Mouse (Mus musculus) left cerebral cortex, postnatal 4 days (tissue): ENCODE measurements at regions not wholly inside any gene's neighbourhood (a gene's known extent, or its start where the extent isn't known, plus 50 kb on each side); places are given as distances from the start of the nearest gene placed in this dataset.

Experiments
- DNase-seq: peaks from one replicate; pipeline ENCODE4 v3.0.0-alpha.2; 2022
- intact Hi-C: fragments of 180-260 bp; cut with DNase I; formaldehyde crosslinking; loops from one replicate; pipeline ENCODE4 v1.15.1; 2025

- intact Hi-C loops, result no loop called here
- no peak for DNase-seq
Measured at GRCm38 (mm10) chr1:155041592-155041991, 57.8 kb downstream of the Ier5 start.

GRCm38 (mm10) chr1:155040939-155041371, 58.5 kb downstream of the Ier5 start:
- intact Hi-C loops, result no loop called here
- no peak for DNase-seq

- intact Hi-C loops, result no loop called here
- DNase-seq, result no peak
Measured at GRCm38 (mm10) chr1:155040086-155040726, 59.2 kb downstream of the Ier5 start.

- DNase-seq, result peak; percentile 58
Measured at GRCm38 (mm10) chr1:155038631-155039625, 60.5 kb downstream of the Ier5 start.

GRCm38 (mm10) chr1:155037479-155037878, 62.0 kb downstream of the Ier5 start:
- intact Hi-C loops, result no loop called here
- DNase-seq, result no peak

More at GRCm38 (mm10) chr1:155038631-155039625, 60.5 kb downstream of the Ier5 start:
- intact Hi-C loops, result no loop called here

GRCm38 (mm10) chr1:155030908-155031307, 68.5 kb downstream of the Ier5 start:
- intact Hi-C loops, result no loop called here
- no peak for DNase-seq

- intact Hi-C loops, result loop anchor here (5.0 kb wide), 2 partner anchors 188 to 508 kb away; no protein-coding TSS in a partner anchor
- DNase-seq, result no peak
Measured at GRCm38 (mm10) chr1:155029195-155029879, 70.1 kb downstream of the Ier5 start.

- intact Hi-C loops, result loop anchor here (5.0 kb wide), 2 partner anchors 189 to 509 kb away; no protein-coding TSS in a partner anchor
- no peak for DNase-seq
Measured at GRCm38 (mm10) chr1:155028735-155029134, 70.7 kb downstream of the Ier5 start.

- intact Hi-C loops, result loop anchor here (5.0 kb wide), 2 partner anchors 189 to 509 kb away; no protein-coding TSS in a partner anchor
- DNase-seq, result no peak
Measured at GRCm38 (mm10) chr1:155028147-155028546, 71.3 kb downstream of the Ier5 start.

- intact Hi-C loops, result loop anchor here (2.0 to 5.0 kb wide), 3 partner anchors 190 to 510 kb away; no protein-coding TSS in a partner anchor
- no peak for DNase-seq
Measured at GRCm38 (mm10) chr1:155027583-155027982, 71.9 kb downstream of the Ier5 start.

GRCm38 (mm10) chr1:155025862-155026478, 73.5 kb downstream of the Ier5 start:
- intact Hi-C loops, result loop anchor here (2.0 to 5.0 kb wide), 3 partner anchors 191 to 511 kb away; no protein-coding TSS in a partner anchor
- peak; percentile 87 for DNase-seq

GRCm38 (mm10) chr1:155023324-155023723, 76.1 kb downstream of the Ier5 start:
- DNase-seq, result no peak
- intact Hi-C loops, result no loop called here

GRCm38 (mm10) chr1:155015669-155016068, 83.8 kb downstream of the Ier5 start:
- DNase-seq, result no peak
- intact Hi-C loops, result no loop called here

- intact Hi-C loops, result no loop called here
Measured at GRCm38 (mm10) chr1:155014944-155015343, 84.5 kb downstream of the Ier5 start.

GRCm38 (mm10) chr1:155013784-155014183, 85.7 kb downstream of the Ier5 start:
- DNase-seq, result no peak
- intact Hi-C loops, result no loop called here

More at GRCm38 (mm10) chr1:155014944-155015343, 84.5 kb downstream of the Ier5 start:
- no peak for DNase-seq

GRCm38 (mm10) chr1:155013361-155013760, 86.1 kb downstream of the Ier5 start:
- intact Hi-C loops, result no loop called here
- no peak for DNase-seq

GRCm38 (mm10) chr1:155006539-155007486, 92.6 kb downstream of the Ier5 start:
- intact Hi-C loops, result loop anchor here (2.0 to 10.0 kb wide), 3 partner anchors 122 to 725 kb away; partner anchors contain the start of gene Cacna1e
- DNase-seq, result peak; percentile 90

- no peak for DNase-seq
- intact Hi-C loops, result loop anchor here (2.0 to 10.0 kb wide), 3 partner anchors 121 to 724 kb away; partner anchors contain the start of gene Cacna1e
Measured at GRCm38 (mm10) chr1:155006099-155006498, 93.3 kb downstream of the Ier5 start.

- intact Hi-C loops, result loop anchor here (10.0 kb wide), 1 partner anchor 116 kb away; the partner anchor contains the start of gene Cacna1e
- DNase-seq, result no peak
Measured at GRCm38 (mm10) chr1:155000301-155000700, 99.1 kb downstream of the Ier5 start.
